ENCODE assay signal across 29 mouse cellular contexts in genomic region chr13:54877656-54878055, GRCm38 (mm10).
DNase-seq lines count a peak whose midpoint lies in the region; ATAC-seq and TF ChIP-seq lines count a peak whose summit lies in the region.
"Had no signal": no experiment of that assay in that cellular context is flagged by ENCODE, and none has a peak within 500 bp of the region (broad histone marks: within the 10 kb centered on the region; RNA-seq: fewer than 3 reads in every experiment).

No protein-coding gene starts in this region.

- H3K4me2 ChIP-seq in forebrain, embryonic 13.5 days: no peak overlapping the region
- H3K4me2 ChIP-seq: embryonic facial prominence, embryonic 13.5 days; forebrain, embryonic 12.5 days; hindbrain, embryonic 13.5 days; kidney, embryonic 15.5 days; midbrain, embryonic 15.5 days; neural tube, embryonic 13.5 days had no signal

- no peaks in the 10 kb centered on the region for H3K36me3 ChIP-seq in forebrain, embryonic 13.5 days (ENCODE audit: poor library complexity, severe bottlenecking)
- H3K36me3 ChIP-seq: embryonic facial prominence, embryonic 13.5 days; forebrain, embryonic 12.5 days; hindbrain, embryonic 13.5 days; kidney, embryonic 15.5 days; limb, embryonic 10.5 days; midbrain, embryonic 15.5 days; neural tube, embryonic 13.5 days had no signal

- H3K4me3 ChIP-seq in layer of hippocampus, adult 2 months: no peak overlapping the region
- no peak overlapping the region for H3K4me3 ChIP-seq in forebrain, embryonic 13.5 days
- H3K4me3 ChIP-seq: embryonic facial prominence, embryonic 13.5 days; erythroblast, embryonic 14.5 days; forebrain, embryonic 12.5 days; heart, adult 2 months; hindbrain, embryonic 13.5 days; kidney, embryonic 15.5 days; limb, embryonic 10.5 days; midbrain, embryonic 15.5 days; myocyte; neural tube, embryonic 13.5 days had no signal

- WGBS in forebrain, embryonic 13.5 days: 75% methylated on average over 8 of the region's 8 CpGs

- H3K27ac ChIP-seq in layer of hippocampus, adult 2 months: peak overlapping the region; percentile 91
- no peak overlapping the region for H3K27ac ChIP-seq in forebrain, embryonic 13.5 days
- H3K27ac ChIP-seq: embryonic facial prominence, embryonic 13.5 days; forebrain, embryonic 12.5 days; heart, adult 2 months; hindbrain, embryonic 13.5 days; kidney, embryonic 15.5 days; limb, embryonic 10.5 days; macrophage; midbrain, embryonic 15.5 days; neural tube, embryonic 13.5 days had no signal

- H3K9me3 ChIP-seq in forebrain, embryonic 13.5 days (replicated peaks): no peaks in the 10 kb centered on the region
- H3K9me3 ChIP-seq: embryonic facial prominence, embryonic 13.5 days; forebrain, embryonic 12.5 days; hindbrain, embryonic 13.5 days; kidney, embryonic 15.5 days; limb, embryonic 10.5 days; midbrain, embryonic 15.5 days; neural tube, embryonic 13.5 days had no signal

- no peak for TF ChIP-seq CTCF in layer of hippocampus, adult 2 months (conservative IDR thresholded peaks at IDR 0.05)

- H3K9ac ChIP-seq in forebrain, embryonic 13.5 days: no peak overlapping the region
- H3K9ac ChIP-seq: embryonic facial prominence, embryonic 13.5 days; forebrain, embryonic 12.5 days; hindbrain, embryonic 13.5 days; kidney, embryonic 15.5 days; midbrain, embryonic 15.5 days; neural tube, embryonic 13.5 days had no signal

- peak; percentile 38 to 44 for DNase-seq in left cerebral cortex, adult 18-20 months (ENCODE audit: low spot score in 2 of 2)
- no peak for DNase-seq in left cerebral cortex, postnatal 4 days
- DNase-seq in layer of hippocampus, adult 2 months (ENCODE audit: low spot score in 2 of 2): peak; percentile 59 to 84
- DNase-seq in layer of hippocampus, adult 9-11 months: peak; percentile 88
- DNase-seq in telencephalon, adult 2 months (ENCODE audit: low read depth, low spot score): peak; percentile 87
- no peak for DNase-seq in lung, postnatal 25 days (ENCODE audit: low spot score)
- DNase-seq: adrenal gland, adult 2 months; cerebellum, adult 2 months; cerebellum, postnatal 25 days; embryo, embryonic 11 days; gastrocnemius, postnatal 25 days; heart, adult 2 months; heart, postnatal 36 days; kidney, adult 11 months; kidney, postnatal 36 days; liver; retina, postnatal 1 day; thymus, postnatal 25 days had no signal

- ATAC-seq in forebrain, embryonic 13.5 days: no peak
- ATAC-seq: midbrain, embryonic 15.5 days had no signal

- peaks cover 11% of the 10 kb centered on the region for H3K27me3 ChIP-seq in forebrain, embryonic 13.5 days
- H3K27me3 ChIP-seq: midbrain, embryonic 15.5 days had no signal

- intact Hi-C loops in left cerebral cortex, postnatal 4 days (cut with DNase I): no loop called here

- peaks cover 38% of the 10 kb centered on the region for H3K4me1 ChIP-seq in forebrain, embryonic 13.5 days

Comparison
In these comparisons a context has a peak if more than half of its experiments do, and no peak if none do; other contexts are left out.
1. DNase-seq: peak in left cerebral cortex, adult 18-20 months (2 of 2), layer of hippocampus, adult 2 months (2 of 2), layer of hippocampus, adult 9-11 months (single experiment) and telencephalon, adult 2 months (single experiment); none in left cerebral cortex, postnatal 4 days (single experiment) and lung, postnatal 25 days (single experiment).